Mouse (Mus musculus): ENCODE data around the gene 2210010C04Rik.

DNA sequence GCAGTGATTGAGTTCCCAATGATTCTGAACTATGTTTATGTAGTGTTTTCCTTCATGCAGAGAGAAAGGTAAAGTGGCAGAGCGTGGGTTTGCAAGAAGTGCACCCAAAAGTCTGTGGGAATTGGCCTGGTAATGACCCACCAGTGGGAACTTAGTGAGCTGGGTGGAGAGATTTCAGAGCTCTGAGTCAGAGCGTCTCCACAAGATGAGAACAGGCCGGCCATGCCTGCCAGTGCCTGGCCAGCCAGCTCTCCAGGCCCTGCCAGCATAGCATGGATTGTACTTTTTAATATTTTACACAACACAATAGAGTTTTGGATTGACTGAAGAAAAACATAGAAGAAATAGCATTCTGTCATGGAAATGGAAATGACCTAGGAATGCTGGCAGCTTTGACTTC lies 4.5 kb downstream of the 2210010C04Rik start:
- TF ChIP-seq CTCF (IDR thresholded peaks at IDR 0.05; ENCODE audit: extremely low read depth, insufficient read depth, insufficient read length, insufficient replicate concordance) (no peak), POLR2A (IDR thresholded peaks at IDR 0.05; ENCODE audit: low read depth, low read length) (no peak)

Measured in spleen, adult 2 months (tissue).